Mouse (Mus musculus): Measurements from ENCODE around the gene P4hb.
"Not testable (repeated sequence)": the region's sequence is repeated elsewhere in the genome, so short reads cannot be mapped to it uniquely, and the experiment has no call there.

P4hb gene

GRCm38 (mm10) chr11:120535145-120535544 is 37.9 kb downstream of the P4hb start:
- no peak for DNase-seq

- DNase-seq, result no peak
Measured at GRCm38 (mm10) chr11:120534093-120534492, 39.0 kb downstream of the P4hb start.

GRCm38 (mm10) chr11:120531646-120532045 is 41.4 kb downstream of the P4hb start:
- no peak for DNase-seq

GRCm38 (mm10) chr11:120530085-120530964 is 42.7 kb downstream of the P4hb start, which contains the start of gene Gcgr:
Gene Gcgr (plus strand): TSS chr11:120530699.
- peak in 1 of 2 experiments; percentile 30 for DNase-seq

GRCm38 (mm10) chr11:120528903-120529302 is 44.1 kb downstream of the P4hb start:
- no peak for DNase-seq

GRCm38 (mm10) chr11:120527690-120528354 is 45.2 kb downstream of the P4hb start:
- no peak for DNase-seq

GRCm38 (mm10) chr11:120525959-120526358 is 47.1 kb downstream of the P4hb start:
- no peak for DNase-seq

- DNase-seq, result no peak
Measured at GRCm38 (mm10) chr11:120522581-120522980, 50.5 kb downstream of the P4hb start.

- peak; percentile 89 to 91 for DNase-seq
Measured at GRCm38 (mm10) chr11:120520967-120521540, 52.0 kb downstream of the P4hb start.

- DNase-seq, result peak in 1 of 2 experiments; percentile 35
Measured at GRCm38 (mm10) chr11:120520498-120520897, 52.6 kb downstream of the P4hb start.

- DNase-seq, result peak; percentile 35 to 42
Measured at GRCm38 (mm10) chr11:120519738-120520137, 53.3 kb downstream of the P4hb start.

GRCm38 (mm10) chr11:120518558-120518957 is 54.5 kb downstream of the P4hb start:
- no peak for DNase-seq

- DNase-seq, result no peak
Measured at GRCm38 (mm10) chr11:120518027-120518426, 55.0 kb downstream of the P4hb start.

GRCm38 (mm10) chr11:120517147-120517546 is 55.9 kb downstream of the P4hb start:
- DNase-seq, result no peak

GRCm38 (mm10) chr11:120515611-120516010 is 57.4 kb downstream of the P4hb start:
- DNase-seq, result peak; percentile 95 to 96

GRCm38 (mm10) chr11:120514262-120514661 is 58.8 kb downstream of the P4hb start:
- DNase-seq, result not testable (repeated sequence)

GRCm38 (mm10) chr11:120512790-120513453 is 60.1 kb downstream of the P4hb start:
- peak; percentile 75 to 82 for DNase-seq

GRCm38 (mm10) chr11:120510375-120511030 is 62.5 kb downstream of the P4hb start:
- no peak for DNase-seq
